Mouse (Mus musculus): ENCODE results near the gene Mgat4a. TPM values are rescaled to one million over a fixed set of nuclear protein-coding genes. Genes with fewer than 3 reads are reported as not detected.

Gene Mgat4a
- total and polyA plus RNA-seq, 3 experiments: 2.9 to 38.8 (median 28.0) TPM

DNA sequence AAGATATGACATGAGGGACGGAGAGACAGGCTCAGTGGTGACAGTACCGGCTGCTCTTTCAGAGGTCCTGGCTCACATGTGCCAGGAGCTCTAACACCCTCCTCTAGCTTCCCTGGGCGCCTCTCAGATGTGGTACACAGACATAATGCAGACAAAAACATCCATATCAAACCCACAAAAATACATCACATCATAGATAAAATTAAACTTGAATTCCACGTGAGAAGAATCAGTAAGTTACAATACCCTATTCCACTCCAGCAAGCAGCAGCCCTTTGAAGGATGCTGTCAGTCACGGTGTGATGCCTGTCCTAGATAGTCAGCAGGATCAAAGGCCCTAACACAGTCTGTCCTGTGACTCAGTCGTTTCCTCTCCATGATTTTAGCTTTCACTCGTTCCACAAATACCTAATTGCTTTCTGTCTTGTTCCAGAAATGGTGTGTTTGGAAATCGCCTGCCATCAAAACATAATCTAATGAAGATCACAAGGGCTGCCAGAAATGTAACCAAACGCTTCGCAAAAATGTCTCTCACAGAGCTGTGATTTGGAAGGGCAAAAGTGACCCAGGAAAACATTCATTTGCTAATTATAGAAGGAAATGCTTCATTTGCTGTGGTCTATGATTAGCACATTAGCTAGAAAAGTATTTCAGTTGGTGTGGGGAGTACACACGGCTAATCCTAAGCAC is 44.1 kb downstream of the Mgat4a start:
- no peaks in the 10 kb centered on the region for H3K9me3 ChIP-seq (replicated peaks)
- peaks cover 79% of the 10 kb centered on the region for H3K36me3 ChIP-seq (replicated peaks)
- no peak for DNase-seq (ENCODE audit: low spot score)
- H3K4me1 ChIP-seq (ENCODE audit: insufficient read depth, low read depth, low read length): peaks cover 45% of the 10 kb centered on the region
- H3K27me3 ChIP-seq (ENCODE audit: insufficient read depth, low read length): no peaks in the 10 kb centered on the region
- H3K4me3 ChIP-seq (ENCODE audit: low read depth, low read length): no peak overlapping the region
- TF ChIP-seq POLR2AphosphoS5 (IDR thresholded peaks at IDR 0.05; ENCODE audit: insufficient replicate concordance, low read depth, low read length) (no peak), GATA2 (IDR thresholded peaks at IDR 0.05; ENCODE audit: borderline replicate concordance, low read depth, low read length) (no peak), GATA1 (IDR thresholded peaks at IDR 0.05; ENCODE audit: borderline replicate concordance, low read length) (no peak), CTCF (IDR thresholded peaks at IDR 0.05; ENCODE audit: low read depth, low read length) (no peak), TAL1 (conservative IDR thresholded peaks at IDR 0.05; ENCODE audit: low read depth, low read length) (no peak)
- ATAC-seq (ENCODE audit: extremely low read depth, insufficient number of reproducible peaks, low FRiP score, poor library complexity, severe bottlenecking): no peak

DNA sequence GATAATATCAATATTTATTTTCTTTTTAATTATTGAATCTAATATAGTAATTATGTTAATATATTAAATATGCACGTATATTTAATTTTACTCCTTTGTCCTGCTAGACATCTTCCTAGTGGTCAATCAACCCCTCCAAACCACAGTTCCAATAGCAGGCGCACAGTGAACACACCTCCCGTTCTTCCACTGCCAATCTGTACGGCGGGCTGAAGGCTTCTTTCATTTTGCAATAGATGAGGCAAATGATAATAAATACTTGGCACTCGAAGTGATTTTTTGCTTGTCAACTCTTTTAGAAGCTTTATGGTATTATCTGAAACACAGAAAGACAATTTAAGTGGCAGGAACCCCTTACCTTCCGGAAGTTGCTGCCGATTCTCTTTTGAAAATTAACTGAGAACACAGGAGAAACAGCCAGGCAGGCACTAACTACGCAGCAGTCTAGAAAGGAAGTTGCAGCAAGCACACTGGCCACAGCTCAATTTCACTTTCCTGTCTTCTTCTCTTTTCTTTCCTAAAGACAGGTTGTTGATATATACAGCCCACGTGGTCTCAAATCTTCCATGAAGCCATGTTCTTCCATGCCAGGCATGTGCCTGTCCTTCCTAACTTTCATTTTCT is 45.0 kb downstream of the Mgat4a start:
- peaks cover 45% of the 10 kb centered on the region for H3K4me1 ChIP-seq (ENCODE audit: insufficient read depth, low read depth, low read length)
- no peak for ATAC-seq (ENCODE audit: extremely low read depth, insufficient number of reproducible peaks, low FRiP score, poor library complexity, severe bottlenecking)
- H3K27me3 ChIP-seq (ENCODE audit: insufficient read depth, low read length): no peaks in the 10 kb centered on the region
- H3K36me3 ChIP-seq (replicated peaks): peaks cover 77% of the 10 kb centered on the region
- DNase-seq (ENCODE audit: low spot score): no peak
- H3K9me3 ChIP-seq (replicated peaks): no peaks in the 10 kb centered on the region
- H3K4me3 ChIP-seq (ENCODE audit: low read depth, low read length): no peak overlapping the region
- TF ChIP-seq TAL1 (conservative IDR thresholded peaks at IDR 0.05; ENCODE audit: low read depth, low read length) (no peak), POLR2AphosphoS5 (IDR thresholded peaks at IDR 0.05; ENCODE audit: insufficient replicate concordance, low read depth, low read length) (no peak), CTCF (IDR thresholded peaks at IDR 0.05; ENCODE audit: low read depth, low read length) (no peak), GATA1 (IDR thresholded peaks at IDR 0.05; ENCODE audit: borderline replicate concordance, low read length) (no peak)

DNA sequence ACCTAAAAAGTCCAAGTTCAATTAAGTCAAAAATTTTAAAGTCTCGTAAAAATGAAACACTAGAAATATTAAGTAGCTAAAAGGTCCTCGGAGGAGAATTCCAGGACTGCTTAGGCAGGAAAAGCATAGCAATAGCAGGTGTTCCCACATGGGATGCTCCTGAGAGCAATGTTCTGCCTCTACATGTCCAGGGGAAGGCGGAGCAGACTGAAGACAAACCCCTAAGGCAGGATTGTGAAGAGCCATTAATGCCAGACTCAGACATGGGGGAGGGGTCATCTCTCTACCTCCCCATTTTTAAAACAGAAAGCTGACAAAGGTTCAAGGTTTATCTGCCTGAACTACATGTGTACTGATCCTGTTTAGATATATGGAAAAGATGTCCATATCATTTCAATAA is 45.7 kb downstream of the Mgat4a start:
- Histone ChIP-seq H3K27me3 (ENCODE audit: insufficient read depth, low read length) (no peaks in the 10 kb centered on the region), H3K36me3 (replicated peaks) (peaks cover 78% of the 10 kb centered on the region), H3K9me3 (replicated peaks) (no peaks in the 10 kb centered on the region), H3K4me3 (ENCODE audit: low read depth, low read length) (no peak overlapping the region), H3K4me1 (ENCODE audit: insufficient read depth, low read depth, low read length) (peaks cover 44% of the 10 kb centered on the region)
- TF ChIP-seq TAL1 (conservative IDR thresholded peaks at IDR 0.05; ENCODE audit: low read depth, low read length): no peak
- TF ChIP-seq GATA1 (IDR thresholded peaks at IDR 0.05; ENCODE audit: borderline replicate concordance, low read length): no peak
- TF ChIP-seq CTCF (IDR thresholded peaks at IDR 0.05; ENCODE audit: low read depth, low read length): no peak
- TF ChIP-seq POLR2AphosphoS5 (IDR thresholded peaks at IDR 0.05; ENCODE audit: insufficient replicate concordance, low read depth, low read length): no peak
- TF ChIP-seq GATA2 (IDR thresholded peaks at IDR 0.05; ENCODE audit: borderline replicate concordance, low read depth, low read length): no peak
- ATAC-seq (ENCODE audit: extremely low read depth, insufficient number of reproducible peaks, low FRiP score, poor library complexity, severe bottlenecking) (no peak), DNase-seq (ENCODE audit: low spot score) (no peak)

DNA sequence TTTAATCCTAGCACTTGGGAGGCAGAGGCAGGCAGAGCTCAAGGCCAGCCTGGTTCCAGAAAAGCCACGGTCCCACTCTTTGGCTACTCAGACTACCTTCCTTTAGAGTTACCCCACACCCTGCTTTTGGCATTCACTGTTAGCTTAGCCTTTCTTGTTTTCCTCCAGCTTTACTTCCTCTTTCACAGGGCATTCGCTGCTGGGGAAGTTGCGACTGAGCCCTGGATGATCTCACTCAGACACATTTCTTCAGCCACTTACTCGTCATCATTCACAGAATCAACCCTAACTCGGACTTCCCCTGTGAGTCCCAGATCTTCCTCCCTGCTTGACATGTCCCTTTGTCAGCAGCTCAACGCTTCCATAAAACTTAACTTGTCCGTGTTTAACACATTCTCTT is 49.1 kb downstream of the Mgat4a start:
- DNase-seq (ENCODE audit: low spot score): peak; percentile 82
- H3K4me1 ChIP-seq (ENCODE audit: insufficient read depth, low read depth, low read length): peaks cover 51% of the 10 kb centered on the region

DNA sequence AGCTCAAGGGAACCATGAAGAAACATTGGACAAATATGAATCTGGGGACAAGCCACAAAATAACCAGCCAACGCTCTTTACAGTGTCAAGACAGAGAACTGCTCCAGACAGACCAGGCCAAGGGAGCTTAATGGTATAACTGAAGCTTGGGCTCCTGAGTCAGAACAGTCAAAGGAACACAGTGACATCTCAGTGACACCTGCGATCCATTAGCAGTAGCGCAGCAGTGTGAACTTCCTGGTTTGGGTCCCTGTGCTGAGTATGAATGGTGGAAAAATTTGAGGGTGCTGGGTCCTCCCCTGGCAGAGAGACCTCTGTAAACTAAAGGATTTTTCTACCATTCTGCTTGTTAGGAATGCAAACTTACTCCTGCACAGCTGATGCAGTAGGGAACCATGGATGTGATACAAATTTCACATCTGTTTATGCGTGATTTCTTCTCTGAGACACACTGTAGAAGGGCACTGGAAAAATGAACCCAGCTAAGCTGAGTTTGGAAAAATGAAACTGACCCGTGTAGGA is 50.1 kb downstream of the Mgat4a start:
- ATAC-seq (ENCODE audit: extremely low read depth, insufficient number of reproducible peaks, low FRiP score, poor library complexity, severe bottlenecking): no peak
- Histone ChIP-seq H3K9me3 (replicated peaks) (no peaks in the 10 kb centered on the region), H3K4me1 (ENCODE audit: insufficient read depth, low read depth, low read length) (peaks cover 51% of the 10 kb centered on the region), H3K36me3 (replicated peaks) (peaks cover 76% of the 10 kb centered on the region), H3K27me3 (ENCODE audit: insufficient read depth, low read length) (no peaks in the 10 kb centered on the region), H3K4me3 (ENCODE audit: low read depth, low read length) (no peak overlapping the region)
- TF ChIP-seq TAL1 (conservative IDR thresholded peaks at IDR 0.05; ENCODE audit: low read depth, low read length): no peak
- TF ChIP-seq POLR2AphosphoS5 (IDR thresholded peaks at IDR 0.05; ENCODE audit: insufficient replicate concordance, low read depth, low read length): no peak
- TF ChIP-seq GATA2 (IDR thresholded peaks at IDR 0.05; ENCODE audit: borderline replicate concordance, low read depth, low read length): no peak
- TF ChIP-seq GATA1 (IDR thresholded peaks at IDR 0.05; ENCODE audit: borderline replicate concordance, low read length): no peak
- TF ChIP-seq CTCF (IDR thresholded peaks at IDR 0.05; ENCODE audit: low read depth, low read length): no peak
- DNase-seq (ENCODE audit: low spot score): no peak

More for the DNA sequence above, 49.1 kb downstream of the Mgat4a start:
- TF ChIP-seq CTCF (IDR thresholded peaks at IDR 0.05; ENCODE audit: low read depth, low read length): no peak
- TF ChIP-seq GATA2 (IDR thresholded peaks at IDR 0.05; ENCODE audit: borderline replicate concordance, low read depth, low read length): no peak
- no peak for TF ChIP-seq POLR2AphosphoS5 (IDR thresholded peaks at IDR 0.05; ENCODE audit: insufficient replicate concordance, low read depth, low read length)
- no peak for TF ChIP-seq TAL1 (conservative IDR thresholded peaks at IDR 0.05; ENCODE audit: low read depth, low read length)
- no peak for TF ChIP-seq GATA1 (IDR thresholded peaks at IDR 0.05; ENCODE audit: borderline replicate concordance, low read length)
- ATAC-seq (ENCODE audit: extremely low read depth, insufficient number of reproducible peaks, low FRiP score, poor library complexity, severe bottlenecking): peak; percentile 82
- Histone ChIP-seq H3K36me3 (replicated peaks) (peaks cover 78% of the 10 kb centered on the region), H3K4me3 (ENCODE audit: low read depth, low read length) (peak overlapping the region; percentile 55; the same call in 1 of the 2 replicates), H3K27me3 (ENCODE audit: insufficient read depth, low read length) (no peaks in the 10 kb centered on the region), H3K9me3 (replicated peaks) (no peaks in the 10 kb centered on the region)

DNA sequence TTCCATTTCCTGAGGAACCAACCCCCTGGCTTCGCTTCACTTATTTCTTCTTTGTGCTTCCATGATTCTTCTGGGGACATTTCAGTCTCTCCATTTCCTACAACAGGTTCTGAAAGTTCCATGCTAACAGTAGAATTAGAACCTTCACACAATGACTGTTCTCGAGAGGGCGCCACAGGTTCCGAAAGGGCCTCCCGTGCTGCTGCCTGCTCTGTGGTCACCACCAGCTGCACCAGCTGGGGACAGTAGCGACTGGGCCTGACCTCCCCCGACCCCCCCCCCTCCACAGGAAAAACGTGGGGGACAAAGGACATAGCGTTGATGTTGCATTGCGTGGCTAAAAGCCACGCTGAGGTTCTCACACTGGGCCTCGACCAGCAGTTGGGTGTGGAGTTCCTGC is 52.3 kb downstream of the Mgat4a start:
- ATAC-seq (ENCODE audit: extremely low read depth, insufficient number of reproducible peaks, low FRiP score, poor library complexity, severe bottlenecking): no peak
- no peak for DNase-seq (ENCODE audit: low spot score)
- TF ChIP-seq POLR2AphosphoS5 (IDR thresholded peaks at IDR 0.05; ENCODE audit: insufficient replicate concordance, low read depth, low read length) (no peak), GATA1 (IDR thresholded peaks at IDR 0.05; ENCODE audit: borderline replicate concordance, low read length) (no peak), TAL1 (conservative IDR thresholded peaks at IDR 0.05; ENCODE audit: low read depth, low read length) (no peak), GATA2 (IDR thresholded peaks at IDR 0.05; ENCODE audit: borderline replicate concordance, low read depth, low read length) (no peak), CTCF (IDR thresholded peaks at IDR 0.05; ENCODE audit: low read depth, low read length) (no peak)
- no peak overlapping the region for H3K4me3 ChIP-seq (ENCODE audit: low read depth, low read length)
- no peaks in the 10 kb centered on the region for H3K27me3 ChIP-seq (ENCODE audit: insufficient read depth, low read length)
- H3K9me3 ChIP-seq (replicated peaks): no peaks in the 10 kb centered on the region
- peaks cover 57% of the 10 kb centered on the region for H3K4me1 ChIP-seq (ENCODE audit: insufficient read depth, low read depth, low read length)
- peaks cover 83% of the 10 kb centered on the region for H3K36me3 ChIP-seq (replicated peaks)

Measured in G1E (cell line).